Mouse (Mus musculus) adrenal gland, postnatal 4 days (tissue): ENCODE results near the gene Sh3rf1. TPM values are rescaled to one million over a fixed set of nuclear protein-coding genes. Genes with fewer than 3 reads are reported as not detected.
A peak's percentile ranks its signal among the peaks of the same experiment; 100 is the strongest.

Source experiments
- DNase-seq, 2 experiments: peaks; one replicate each; pipeline ENCODE4 v3.0.0; 2021 to 2022; ENCODE audit warnings: low spot score in 2 of 2, mixed read lengths in 2 of 2
- total RNA-seq, 2 experiments: library from RNA; stranded (reverse); gene quantifications; 2 replicates each; pipeline ENCODE4 v1.2.3; 2021

The Sh3rf1 gene
- total RNA-seq, 2 experiments from 2014 or later, result 14.1 to 20.4 TPM

GRCm38 (mm10) chr8:61218439-61218838 is 5.2 kb upstream of the Sh3rf1 start:
- DNase-seq, result no peak

- DNase-seq, result no peak
These were observed 389 bp upstream of the Sh3rf1 start for GRCm38 (mm10) chr8:61223283-61223682.

GRCm38 (mm10) chr8:61224380-61225092 is 864 bp downstream of the Sh3rf1 start:
- peak; percentile 18 to 28 for DNase-seq

- DNase-seq, result no peak
These were observed 2.1 kb downstream of the Sh3rf1 start for GRCm38 (mm10) chr8:61225581-61226395.

GRCm38 (mm10) chr8:61226632-61227031 is 3.0 kb downstream of the Sh3rf1 start:
- DNase-seq, result no peak

GRCm38 (mm10) chr8:61228678-61229077 is 5.0 kb downstream of the Sh3rf1 start:
- DNase-seq, result no peak

GRCm38 (mm10) chr8:61229511-61230195 is 6.0 kb downstream of the Sh3rf1 start:
- DNase-seq, result no peak

GRCm38 (mm10) chr8:61230881-61231755 is 7.4 kb downstream of the Sh3rf1 start:
- no peak for DNase-seq

- DNase-seq, result no peak
These were observed 11.8 kb downstream of the Sh3rf1 start for GRCm38 (mm10) chr8:61235499-61235898.

GRCm38 (mm10) chr8:61236506-61237268 is 13.0 kb downstream of the Sh3rf1 start:
- no peak for DNase-seq

GRCm38 (mm10) chr8:61239576-61239975 is 15.9 kb downstream of the Sh3rf1 start:
- no peak for DNase-seq

- DNase-seq, result no peak
These were observed 17.6 kb downstream of the Sh3rf1 start for GRCm38 (mm10) chr8:61241229-61241628.

GRCm38 (mm10) chr8:61242896-61243295 is 19.2 kb downstream of the Sh3rf1 start:
- no peak for DNase-seq

- no peak for DNase-seq
These were observed 19.8 kb downstream of the Sh3rf1 start for GRCm38 (mm10) chr8:61243491-61243890.

- DNase-seq, result no peak
These were observed 20.5 kb downstream of the Sh3rf1 start for GRCm38 (mm10) chr8:61244157-61244556.

- no peak for DNase-seq
These were observed 23.8 kb downstream of the Sh3rf1 start for GRCm38 (mm10) chr8:61247270-61248025.

GRCm38 (mm10) chr8:61249511-61249910 is 25.8 kb downstream of the Sh3rf1 start:
- DNase-seq, result no peak

- DNase-seq, result no peak
These were observed 30.5 kb downstream of the Sh3rf1 start for GRCm38 (mm10) chr8:61254196-61254595.

GRCm38 (mm10) chr8:61258828-61259227 is 35.2 kb downstream of the Sh3rf1 start:
- DNase-seq, result no peak
